Mouse (Mus musculus): ENCODE data around the gene Olfr728. TPM values are rescaled to one million over a fixed set of nuclear protein-coding genes. Genes with fewer than 3 reads are reported as not detected.

Gene Olfr728
- total RNA-seq (2021) = not detected
- long read RNA-seq, experiment 1 = 0 reads
- long read RNA-seq, experiment 2 = 0 reads

DNA sequence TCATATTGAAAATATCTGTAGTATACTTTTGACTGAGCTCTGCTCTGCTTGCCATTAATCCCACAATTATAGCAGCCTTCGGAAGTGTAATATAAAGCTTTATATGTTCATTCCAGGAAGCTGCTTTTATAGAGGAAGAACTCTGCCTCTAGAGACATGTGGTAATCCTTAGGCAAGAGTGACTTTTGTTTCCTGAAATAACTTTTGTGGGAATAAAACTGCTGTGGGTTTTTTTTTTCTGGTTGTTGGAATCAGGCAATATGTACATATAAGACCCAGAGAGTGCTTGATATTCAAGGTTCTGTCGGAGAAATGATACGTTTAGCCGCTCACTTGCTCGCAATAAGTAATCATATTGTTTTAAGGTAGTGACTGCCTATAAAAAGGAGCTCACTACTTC, at the start of gene Olfr728:
Gene Olfr728, minus strand, starts transcription at position 101 of the 400 bp plus-strand sequence.
- DNase-seq = no peak

DNA sequence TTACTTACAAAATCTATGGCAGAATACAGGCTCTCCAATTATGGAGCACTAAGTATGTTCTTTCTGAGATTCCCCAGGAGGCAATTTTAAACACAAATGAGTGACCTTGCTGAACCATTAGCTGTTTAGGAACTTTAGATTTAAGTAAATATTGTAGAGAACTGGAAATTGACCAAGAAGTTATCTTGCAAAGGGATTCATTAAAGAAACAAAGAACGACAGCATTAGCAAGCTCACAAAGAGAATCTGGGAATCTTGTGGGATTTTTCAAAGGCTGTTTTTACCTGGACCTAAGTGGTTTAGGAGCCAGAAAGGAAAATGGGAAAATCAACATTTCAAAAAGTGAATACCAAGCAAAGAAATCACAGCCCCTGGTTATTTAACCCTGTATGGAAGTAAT, 45.6 kb upstream of the Olfr728 start, which contains the start of gene Olfr730:
Gene Olfr730, minus strand, starts transcription at position 101 of the 400 bp plus-strand sequence.
- DNase-seq = no peak

DNA sequence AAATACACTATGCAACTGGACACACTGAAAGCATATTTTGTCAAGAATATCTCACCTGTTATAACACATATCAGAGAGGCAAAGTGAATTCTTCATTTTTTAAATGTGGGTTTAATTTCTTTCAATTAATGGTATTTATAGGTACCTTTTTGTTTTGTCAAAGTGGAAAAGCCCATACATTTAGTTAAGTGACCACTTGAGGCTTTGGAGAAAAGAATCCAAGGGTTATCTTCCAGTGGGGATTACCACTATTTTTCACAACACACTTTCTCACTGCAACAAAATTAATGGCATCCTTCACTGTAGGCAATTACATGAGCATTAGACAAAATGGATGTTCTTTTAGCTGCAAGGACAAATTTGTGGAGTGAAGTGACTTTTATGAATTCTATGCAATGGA, 10.3 kb upstream of the Olfr728 start, which contains the start of gene Olfr729:
Gene Olfr729, minus strand, starts transcription at position 101 of the 400 bp plus-strand sequence.
- no peak for DNase-seq

DNA sequence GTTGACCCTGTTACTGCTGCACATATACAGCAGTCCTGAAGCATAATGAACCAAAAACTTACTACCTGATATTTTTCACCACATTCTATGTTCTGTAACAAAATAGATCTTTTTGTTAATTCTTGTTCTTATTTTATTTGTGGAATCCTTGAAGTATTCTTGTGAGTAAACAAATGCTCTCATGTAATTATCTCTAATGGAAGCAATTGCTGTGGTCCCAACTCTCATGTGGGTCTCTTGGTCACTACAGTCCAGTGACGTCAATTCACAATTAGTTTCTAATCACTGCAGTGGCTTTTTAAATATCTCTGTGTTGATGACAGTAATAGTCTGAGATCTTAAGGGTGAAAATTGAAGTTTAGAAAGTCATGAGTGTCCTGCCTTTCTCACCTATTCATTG, 19.6 kb downstream of the Olfr728 start, which contains the start of gene Olfr727:
Gene Olfr727, plus strand, starts transcription at position 301 of the 400 bp plus-strand sequence.
- DNase-seq = no peak

DNA sequence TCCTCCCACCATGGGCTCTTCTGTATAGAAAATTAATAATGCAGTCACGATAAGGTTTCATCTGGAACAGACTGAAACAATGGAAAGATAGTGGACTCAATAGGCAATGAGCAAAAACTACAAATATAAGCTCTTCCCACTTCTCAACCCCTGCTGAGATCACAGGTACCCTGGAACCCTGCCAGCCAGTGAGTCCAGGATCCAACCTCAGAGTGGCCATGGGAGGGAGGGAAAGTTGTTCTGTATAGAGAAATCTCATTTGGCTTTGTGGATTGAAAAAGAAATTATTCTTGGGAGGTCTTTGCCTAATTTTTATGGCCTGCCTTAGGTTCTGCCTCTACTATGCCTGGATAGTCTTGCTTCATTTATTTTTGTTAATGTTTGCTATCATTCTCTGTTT, 51.6 kb downstream of the Olfr728 start, which contains the start of gene Olfr726:
Gene Olfr726, minus strand, starts transcription at position 101 of the 400 bp plus-strand sequence.
- no peak for DNase-seq

Other genes with a start within 250 kb of the Olfr728 start
- gene Olfr722, start 240.7 kb downstream of the Olfr728 start, total RNA-seq (2021) = not detected
- gene Olfr723, start 210.9 kb downstream of the Olfr728 start, total RNA-seq (2021) = not detected
- gene Olfr724, start 179.4 kb downstream of the Olfr728 start, total RNA-seq (2021) = not detected
- gene Olfr725, start 102.3 kb downstream of the Olfr728 start, total RNA-seq (2021) = not detected
- gene Olfr726, start 51.7 kb downstream of the Olfr728 start, total RNA-seq (2021) = not detected
- not detected for gene Olfr727, start 19.5 kb downstream of the Olfr728 start, total RNA-seq (2021)
- not detected for gene Olfr729, start 10.2 kb upstream of the Olfr728 start, total RNA-seq (2021)
- not detected for gene Olfr730, start 45.5 kb upstream of the Olfr728 start, total RNA-seq (2021)
- not detected for gene Olfr731, start 99.2 kb upstream of the Olfr728 start, total RNA-seq (2021)
- not detected for gene Olfr732, start 141.5 kb upstream of the Olfr728 start, total RNA-seq (2021)
- not detected for gene Olfr733, start 158.8 kb upstream of the Olfr728 start, total RNA-seq (2021)
- not detected for gene Olfr734, start 184.1 kb upstream of the Olfr728 start, total RNA-seq (2021)
- not detected for gene Olfr735, start 206.2 kb upstream of the Olfr728 start, total RNA-seq (2021)
- under 1 TPM; 0.30 to 0.51 TPM for gene Tlr11, start 215.2 kb upstream of the Olfr728 start, total RNA-seq (2021)
- gene Olfr736, start 238.5 kb upstream of the Olfr728 start, total RNA-seq (2021) = not detected

All from adrenal gland, postnatal 10 days (tissue).